Mouse (Mus musculus): Measurements from ENCODE around the gene Nrxn2. TPM values are rescaled to one million over a fixed set of nuclear protein-coding genes. Genes with fewer than 3 reads are reported as not detected.

Nrxn2 gene
- total RNA-seq, 2 experiments from 2014 or later = 4.3 to 4.8 TPM

- no peak for DNase-seq
Measured at GRCm38 (mm10) chr19:6416894-6417761, 1.4 kb upstream of the Nrxn2 start.

DNA sequence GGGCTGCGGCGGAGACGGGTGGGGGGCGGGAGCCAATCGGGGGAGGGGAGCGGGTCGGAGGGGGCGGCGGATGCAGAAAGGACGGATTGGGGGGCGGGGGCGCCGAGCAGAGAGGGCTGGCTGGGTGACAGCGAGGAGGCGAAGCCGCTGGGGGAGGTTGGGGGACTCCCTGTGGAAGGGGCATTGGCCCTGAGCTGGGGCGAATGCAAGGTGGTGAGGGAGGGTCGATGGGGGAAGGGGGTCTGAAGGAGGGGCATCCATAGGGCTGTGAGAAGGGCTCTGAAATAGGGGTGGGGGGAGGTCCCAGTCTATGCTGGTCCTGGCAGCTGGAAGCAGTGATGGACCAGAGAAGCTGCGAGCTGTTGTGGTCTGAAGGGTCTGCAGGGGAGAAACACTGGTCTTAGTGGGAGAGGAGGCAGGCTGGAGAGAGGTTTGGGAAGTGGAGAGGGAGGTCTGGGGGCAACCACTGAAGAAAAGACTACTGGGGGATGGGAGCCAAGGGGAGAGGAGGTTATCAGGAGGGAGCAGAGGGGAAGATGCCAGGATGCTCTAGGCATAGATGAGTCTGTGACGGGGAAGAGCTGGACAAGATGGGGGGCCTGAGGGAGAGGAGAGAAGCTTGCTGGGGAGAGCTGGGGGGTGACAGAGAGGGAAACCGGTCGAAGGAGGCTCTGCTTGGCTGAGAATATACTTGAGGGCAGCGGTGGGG, 607 bp downstream of the Nrxn2 start:
- no peak for DNase-seq

DNA sequence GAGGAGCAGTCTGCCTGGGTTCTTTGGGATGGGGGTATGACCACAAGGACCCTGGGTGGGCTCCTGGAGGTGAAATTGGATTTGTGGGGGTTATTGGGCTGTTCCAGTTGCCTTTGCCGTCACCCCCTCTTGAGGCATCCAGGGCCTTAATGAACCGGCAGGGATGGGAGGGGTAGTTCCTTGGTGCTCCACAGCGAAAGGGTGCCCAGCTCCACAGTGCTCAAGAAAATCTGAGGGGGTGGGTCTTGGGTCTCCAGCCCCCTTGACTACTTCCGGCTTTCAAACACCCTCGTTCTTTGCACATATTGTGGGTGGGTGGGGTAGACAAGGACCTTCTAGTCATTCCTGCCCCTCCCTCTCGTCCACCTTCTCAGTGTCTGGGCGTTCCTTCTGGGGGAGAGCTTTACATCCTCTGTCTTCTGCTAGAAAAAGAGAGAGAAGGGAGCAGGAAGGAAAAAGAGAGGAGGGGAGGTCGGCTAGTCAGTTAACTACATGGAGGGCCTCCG, 1.3 kb downstream of the Nrxn2 start:
- DNase-seq = no peak

- DNase-seq = no peak
Measured at GRCm38 (mm10) chr19:6420481-6421210, 2.1 kb downstream of the Nrxn2 start.

GRCm38 (mm10) chr19:6421211-6421590, 2.7 kb downstream of the Nrxn2 start:
- DNase-seq = no peak

DNA sequence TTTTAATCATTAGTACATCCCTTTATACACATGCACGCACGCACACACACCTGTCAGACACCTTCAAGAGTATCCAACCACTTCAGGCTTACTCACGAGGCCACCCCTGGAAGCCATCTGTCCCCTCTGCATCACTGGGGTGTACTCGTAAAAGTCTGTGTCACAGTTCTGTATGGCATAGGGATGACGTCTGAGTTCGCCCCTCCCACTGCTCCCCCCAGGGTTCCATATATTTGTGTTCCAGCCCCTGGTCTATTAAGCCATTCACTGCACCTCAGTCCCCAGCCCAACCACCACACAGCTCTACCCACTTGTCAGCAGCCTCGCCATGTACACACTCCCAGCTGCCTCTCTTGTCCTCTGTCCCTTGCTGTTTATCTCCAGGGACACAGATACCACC, 3.5 kb downstream of the Nrxn2 start:
- DNase-seq = no peak

DNA sequence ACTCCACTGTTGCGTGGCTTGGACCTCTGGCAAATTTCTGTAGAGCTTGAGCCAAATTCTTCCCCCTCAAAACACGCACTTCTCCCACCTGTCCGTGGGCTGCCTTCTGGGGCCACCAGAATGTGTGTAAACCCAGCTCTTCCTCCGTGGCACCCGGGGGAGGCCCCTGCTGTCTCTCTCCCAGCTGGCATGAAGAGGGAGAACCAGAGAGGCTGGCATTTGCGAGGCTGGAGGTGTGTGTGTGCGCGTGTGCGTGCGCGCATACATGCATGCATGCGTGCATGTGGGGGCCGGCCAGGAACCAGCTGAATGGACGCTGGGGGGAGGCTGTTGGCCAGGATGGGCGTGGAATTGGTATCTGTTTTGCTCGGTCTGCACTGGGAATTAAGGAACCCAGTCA, 4.7 kb downstream of the Nrxn2 start:
- no peak for DNase-seq

DNA sequence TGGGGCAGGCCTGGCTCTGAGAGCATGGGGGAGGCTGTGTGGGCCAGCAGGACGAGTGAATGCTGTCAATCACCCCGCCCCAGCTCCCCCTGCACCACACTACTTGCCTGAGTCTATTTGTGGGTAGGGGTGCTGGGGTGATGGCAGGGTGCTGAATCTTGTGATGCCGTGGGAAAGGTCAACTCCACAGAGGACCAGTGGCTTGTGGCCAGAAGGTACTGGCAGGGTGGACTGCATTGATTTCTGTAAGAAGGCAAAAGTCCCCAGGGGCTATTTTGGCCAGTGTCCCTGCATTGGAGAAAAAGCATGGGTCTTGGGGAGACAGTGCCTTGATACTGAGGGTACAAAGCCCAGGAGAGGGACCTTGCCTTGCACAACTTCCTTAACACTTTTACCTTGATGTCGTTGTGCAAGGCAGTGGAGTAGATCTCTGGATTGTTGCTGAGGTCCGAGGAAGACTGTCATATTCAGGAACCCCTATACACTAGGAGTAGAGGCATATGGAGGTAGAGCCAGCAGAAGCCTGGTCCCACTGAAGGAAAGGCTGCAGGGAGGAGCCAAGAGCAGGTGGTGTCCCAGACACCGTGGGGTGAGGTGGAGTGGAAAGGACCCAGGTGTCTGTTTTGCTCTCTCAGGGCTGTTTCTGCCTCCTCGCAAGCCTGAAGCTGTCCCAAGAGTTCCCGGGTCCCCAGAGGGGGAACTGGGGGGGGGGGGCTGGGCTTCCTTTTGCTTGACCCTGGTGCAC, 5.8 kb downstream of the Nrxn2 start:
- no peak for DNase-seq

- no peak for DNase-seq
Measured at GRCm38 (mm10) chr19:6425595-6425994, 7.1 kb downstream of the Nrxn2 start.

- DNase-seq = peak in 1 of 2 experiments; percentile 52
Measured at GRCm38 (mm10) chr19:6426703-6427500, 8.4 kb downstream of the Nrxn2 start.

- no peak for DNase-seq
Measured at GRCm38 (mm10) chr19:6427653-6428434, 9.3 kb downstream of the Nrxn2 start.

- no peak for DNase-seq
Measured at GRCm38 (mm10) chr19:6428501-6429200, 10.1 kb downstream of the Nrxn2 start.

- no peak for DNase-seq
Measured at GRCm38 (mm10) chr19:6443016-6443415, 24.5 kb downstream of the Nrxn2 start.

- no peak for DNase-seq
Measured at GRCm38 (mm10) chr19:6445761-6446423, 27.4 kb downstream of the Nrxn2 start.

DNA sequence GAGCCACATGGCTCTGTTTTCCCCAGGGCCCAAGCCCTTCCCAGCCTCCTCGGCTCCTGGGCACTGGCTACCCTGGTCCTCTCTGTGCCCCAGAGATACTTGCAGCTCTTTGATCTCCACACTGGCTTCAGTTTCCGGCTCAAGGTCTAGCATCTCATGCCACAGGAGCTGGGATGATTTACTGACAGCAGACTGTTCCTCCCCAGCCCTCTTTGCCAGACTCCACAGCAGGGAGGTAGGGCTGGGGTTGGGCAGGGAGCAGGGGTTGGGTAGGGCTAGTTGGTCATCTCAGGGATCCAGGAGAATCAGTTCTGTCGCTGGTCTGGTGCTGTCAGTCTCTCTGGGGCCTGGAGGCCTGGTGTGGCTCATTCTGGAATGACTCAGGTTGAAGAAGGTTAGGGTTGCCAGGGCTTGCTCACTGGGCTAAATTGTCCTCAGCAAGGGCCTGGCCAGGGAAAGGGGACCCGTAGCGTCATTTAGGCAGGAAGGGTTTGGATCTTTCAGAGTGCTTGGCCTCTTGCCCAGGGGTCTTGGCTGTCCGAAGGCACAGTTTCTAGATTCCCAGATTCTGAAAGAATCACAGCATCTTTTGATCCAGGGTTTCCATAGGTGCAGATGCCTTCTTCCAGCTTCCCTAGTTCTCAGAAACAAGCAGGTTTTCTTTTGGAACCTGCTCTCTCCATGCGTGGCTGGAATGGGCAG, 28.4 kb downstream of the Nrxn2 start:
- no peak for DNase-seq

DNA sequence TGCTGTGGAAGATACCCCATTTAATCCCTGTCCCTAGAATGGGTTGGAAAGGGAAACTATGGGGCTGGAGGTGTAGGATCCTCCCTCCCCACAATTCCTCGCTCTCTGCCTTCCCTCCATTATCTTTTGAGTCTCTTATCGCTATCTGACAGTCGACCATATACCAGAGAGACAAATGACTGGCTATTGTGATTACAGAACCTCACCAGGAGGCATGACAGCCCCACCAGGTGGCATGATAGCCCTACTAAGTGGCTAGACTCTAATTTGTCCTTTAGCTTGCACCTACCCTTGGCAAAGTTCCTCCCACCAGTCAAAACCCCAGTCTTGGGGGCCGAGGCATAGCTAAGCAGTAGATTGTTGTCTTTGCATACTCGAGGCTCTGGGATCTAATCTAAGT, 30.2 kb downstream of the Nrxn2 start:
- no peak for DNase-seq

DNA sequence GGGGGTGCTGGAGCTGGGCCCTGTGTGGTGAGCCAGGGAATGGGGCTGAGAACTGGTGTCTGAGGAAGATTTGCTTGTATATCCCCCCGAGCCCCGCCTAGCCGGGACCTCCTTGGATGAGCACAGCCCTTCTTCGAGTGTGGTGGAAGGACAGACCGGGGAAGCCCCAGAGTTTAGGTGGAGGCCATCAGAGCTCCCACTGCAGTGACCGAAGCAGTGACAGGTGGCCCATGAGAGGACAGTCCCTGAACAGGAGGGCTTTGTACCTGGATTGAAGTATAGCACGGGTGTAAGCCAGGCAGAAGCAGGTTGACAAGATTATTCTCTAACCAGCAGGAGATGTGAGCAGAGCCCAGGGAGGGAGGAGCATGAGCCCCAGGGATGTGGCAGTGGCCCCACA, 31.3 kb downstream of the Nrxn2 start:
- DNase-seq = no peak

- peak; percentile 86 to 89 for DNase-seq
Measured at GRCm38 (mm10) chr19:6452030-6452494, 33.5 kb downstream of the Nrxn2 start.
